Mouse (Mus musculus): ENCODE measurements around the gene Ybx1.

GRCm38 (mm10) chr4:119338861-119339361, 44.5 kb upstream of the Ybx1 start:
- TF ChIP-seq POLR2A (IDR thresholded peaks at IDR 0.05; ENCODE audit: low read depth, low read length), result no peak
- peak; percentile 54; the same call in 1 of the 2 replicates for TF ChIP-seq CTCF (IDR thresholded peaks at IDR 0.05; ENCODE audit: extremely low read depth, insufficient read length, insufficient replicate concordance, low read depth, low read length)

Data from small intestine, adult 2 months (tissue).